Mouse (Mus musculus) CH12.LX (cell line): ENCODE data around the gene Zkscan3. TPM values are rescaled to one million over a fixed set of nuclear protein-coding genes. Genes with fewer than 3 reads are reported as not detected.
A peak's percentile ranks its signal among the peaks of the same experiment; 100 is the strongest.

Source experiments
- DNase-seq: peaks from one replicate; pipeline ENCODE4 v3.0.0-alpha.2; 2013; ENCODE audit errors: extremely low read depth
- H3K27ac ChIP-seq: 2 replicates; pipeline ENCODE4 v1.5.1; 2012; ENCODE audit warnings: low read depth, mild to moderate bottlenecking, control low read depth, moderate library complexity; ENCODE audit not compliant: insufficient read depth
- H3K27me3 ChIP-seq: replicated peaks from 2 replicates; pipeline ENCODE3; 2012; ENCODE audit warnings: inconsistent platforms
- H3K36me3 ChIP-seq, 2 experiments: replicated peaks in 1 of 2; 2 replicates each; pipeline versions ENCODE3 to v1.6.1; 2012; ENCODE audit warnings: inconsistent platforms in 1 of 2, low read length in 1 of 2, mild to moderate bottlenecking in 1 of 2, mixed read lengths in 1 of 2, moderate library complexity in 1 of 2; ENCODE audit not compliant: control insufficient read depth in 1 of 2, insufficient read depth in 1 of 2
- H3K4me1 ChIP-seq, 2 experiments: 2 replicates each; pipeline ENCODE4 v1.6.1; 2012; ENCODE audit warnings: inconsistent platforms in 1 of 2, moderate library complexity in 1 of 2; ENCODE audit not compliant: insufficient read depth in 2 of 2, control insufficient read depth in 1 of 2
- H3K4me2 ChIP-seq: 2 replicates; pipeline ENCODE4 v1.6.1; 2012; ENCODE audit warnings: low read depth, mild to moderate bottlenecking, control low read depth; ENCODE audit not compliant: poor library complexity, insufficient read depth, severe bottlenecking
- H3K4me3 ChIP-seq, 3 experiments: fragments of 150-350 bp in 1 of 3; sonication (generic) in 1 of 3; replicated peaks in 1 of 3; 2 replicates each; pipeline versions ENCODE3 to v1.5.1; 2011 to 2012; ENCODE audit warnings: low read depth in 2 of 3, low read length in 2 of 3, mild to moderate bottlenecking in 2 of 3, moderate library complexity in 2 of 3, control low read depth in 1 of 3, improper control_type of control experiment in 1 of 3, inconsistent platforms in 1 of 3, mixed read lengths in 1 of 3; ENCODE audit not compliant: poor library complexity in 1 of 3
- H3K79me2 ChIP-seq: replicated peaks from 2 replicates; pipeline ENCODE4 v1.6.1; 2012; ENCODE audit warnings: mild to moderate bottlenecking, moderate library complexity; ENCODE audit not compliant: control insufficient read depth, poor library complexity, insufficient read depth, severe bottlenecking; ENCODE audit errors: extremely low read depth
- H3K9ac ChIP-seq: 2 replicates; pipeline ENCODE4 v1.6.1; 2012; ENCODE audit warnings: low read depth, mild to moderate bottlenecking, control low read depth, moderate library complexity; ENCODE audit not compliant: insufficient read depth
- H3K9me3 ChIP-seq: replicated peaks from 2 replicates; pipeline ENCODE3; 2012; ENCODE audit warnings: low read length, inconsistent platforms, mixed read lengths
- BHLHE40 ChIP-seq: IDR thresholded peaks from 2 replicates; pipeline ENCODE4 v1.6.1; 2011; ENCODE audit warnings: mild to moderate bottlenecking, low read depth, low read length, improper control_type of control experiment
- CHD1 ChIP-seq: IDR thresholded peaks from 2 replicates; pipeline ENCODE4 v1.6.1; 2012; ENCODE audit warnings: low read depth, low read length, improper control_type of control experiment, inconsistent platforms
- CHD2 ChIP-seq: IDR thresholded peaks from 2 replicates; pipeline ENCODE4 v1.6.1; 2011; ENCODE audit warnings: low read length, improper control_type of control experiment
- E2F4 ChIP-seq: IDR thresholded peaks from 2 replicates; pipeline ENCODE4 v1.6.1; 2011; ENCODE audit warnings: low read depth, low read length, improper control_type of control experiment; ENCODE audit not compliant: insufficient replicate concordance
- ELF1 ChIP-seq: IDR thresholded peaks from 2 replicates; pipeline ENCODE4 v1.6.1; 2014; ENCODE audit warnings: low read depth, mild to moderate bottlenecking, inconsistent platforms, low read length, improper control_type of control experiment
- ETS1 ChIP-seq: conservative IDR thresholded peaks from 2 replicates; pipeline ENCODE4 v1.6.1; 2012; ENCODE audit warnings: low read depth, mild to moderate bottlenecking, inconsistent platforms, low read length, improper control_type of control experiment, moderate library complexity
- HCFC1 ChIP-seq: IDR thresholded peaks from 2 replicates; pipeline ENCODE4 v1.6.1; 2012; ENCODE audit warnings: low read depth, mild to moderate bottlenecking, inconsistent platforms, low read length, improper control_type of control experiment
- IRF4 ChIP-seq: IDR thresholded peaks from 2 replicates; pipeline ENCODE4 v1.6.1; 2014; ENCODE audit warnings: low read depth, mild to moderate bottlenecking, inconsistent platforms, low read length, improper control_type of control experiment
- JUN ChIP-seq: IDR thresholded peaks from 2 replicates; pipeline ENCODE4 v1.6.1; 2011; ENCODE audit warnings: low read depth, mild to moderate bottlenecking, low read length, improper control_type of control experiment, moderate library complexity; ENCODE audit not compliant: insufficient read depth
- KAT2A ChIP-seq: IDR thresholded peaks from 2 replicates; pipeline ENCODE4 v1.6.1; 2012; ENCODE audit warnings: low read length, improper control_type of control experiment, inconsistent platforms; ENCODE audit not compliant: insufficient replicate concordance
- MAFK ChIP-seq: IDR thresholded peaks from 2 replicates; pipeline ENCODE4 v1.6.1; 2011; ENCODE audit warnings: low read length, improper control_type of control experiment; ENCODE audit not compliant: insufficient replicate concordance
- MAX ChIP-seq: IDR thresholded peaks from 2 replicates; pipeline ENCODE4 v1.6.1; 2011; ENCODE audit warnings: low read length, improper control_type of control experiment
- MEF2A ChIP-seq: IDR thresholded peaks from 2 replicates; pipeline ENCODE4 v1.6.1; 2014; ENCODE audit warnings: low read depth, mild to moderate bottlenecking, inconsistent platforms, low read length, improper control_type of control experiment, borderline replicate concordance
- MYC ChIP-seq: IDR thresholded peaks from 2 replicates; pipeline ENCODE4 v1.6.1; 2011; ENCODE audit warnings: low read depth, mild to moderate bottlenecking, improper control_type of control experiment, low read length
- RAD21 ChIP-seq: IDR thresholded peaks from 2 replicates; pipeline ENCODE4 v1.6.1; 2011; ENCODE audit warnings: low read depth, mild to moderate bottlenecking, low read length, improper control_type of control experiment, moderate library complexity
- SIN3A ChIP-seq: IDR thresholded peaks from 2 replicates; pipeline ENCODE4 v1.6.1; 2012; ENCODE audit warnings: low read length, improper control_type of control experiment, inconsistent platforms
- SMC3 ChIP-seq: IDR thresholded peaks from 2 replicates; pipeline ENCODE4 v1.6.1; 2011; ENCODE audit warnings: low read depth, low read length, improper control_type of control experiment
- TBP ChIP-seq: conservative IDR thresholded peaks from 2 replicates; pipeline ENCODE4 v1.6.1; 2011; ENCODE audit warnings: low read depth, low read length, improper control_type of control experiment
- TCF12 ChIP-seq: IDR thresholded peaks from 2 replicates; pipeline ENCODE4 v1.6.1; 2014; ENCODE audit warnings: low read depth, mild to moderate bottlenecking, inconsistent platforms, low read length, improper control_type of control experiment
- USF1 ChIP-seq: IDR thresholded peaks from 2 replicates; pipeline ENCODE4 v1.6.1; 2014; ENCODE audit warnings: low read depth, mild to moderate bottlenecking, inconsistent platforms, low read length, improper control_type of control experiment
- USF2 ChIP-seq: conservative IDR thresholded peaks from 2 replicates; pipeline ENCODE4 v1.6.1; 2011; ENCODE audit warnings: low read depth, low read length, improper control_type of control experiment
- ZKSCAN1 ChIP-seq: IDR thresholded peaks from 2 replicates; pipeline ENCODE4 v1.6.1; 2012; ENCODE audit warnings: low read depth, inconsistent platforms, low read length, improper control_type of control experiment, borderline replicate concordance
- ZMIZ1 ChIP-seq: IDR thresholded peaks from 2 replicates; pipeline ENCODE4 v1.6.1; 2012; ENCODE audit warnings: low read depth, mild to moderate bottlenecking, inconsistent platforms, low read length, improper control_type of control experiment
- ZNF384 ChIP-seq: IDR thresholded peaks from 2 replicates; pipeline ENCODE4 v1.6.1; 2012; ENCODE audit warnings: low read depth, low read length, improper control_type of control experiment, inconsistent platforms
- dilution Hi-C: fragments of 300-500 bp; cut with MboI; formaldehyde crosslinking; loops from 2 replicates; pipeline ENCODE4 v1.14.3; 2020; ENCODE audit warnings: low sequenced_read_pairs; ENCODE audit not compliant: extremely low pct_unique_long_range_greater_than_20kb, extremely low pct_ligation_motif_present
- in situ Hi-C: fragments of 300-500 bp; cut with MboI; formaldehyde crosslinking; loops from 3 replicates; pipeline ENCODE4 v1.14.3; 2019; ENCODE audit warnings: low sequenced_read_pairs, low pct_ligation_motif_present, low pct_unique_long_range_greater_than_20kb, mixed read lengths
- polyA plus RNA-seq: library from polyadenylated mRNA; unstranded; fragments of >175 nt; gene quantifications from 2 replicates; pipeline ENCODE4 v1.2.1, GENCODE M21; 2012; ENCODE audit warnings: low read depth; ENCODE audit not compliant: insufficient read length
- total RNA-seq, 2 experiments: library from RNA; depleted of rRNA; stranded (reverse); fragments of 300-350 nt in 1 of 2; fragments of >200 nt in 1 of 2; gene quantifications; 2 replicates each; pipeline ENCODE4 v1.2.3; 2012 to 2014

Zkscan3 gene
- total and polyA plus RNA-seq, 3 experiments: 19.1 to 32.7 (median 20.9) TPM

GRCm38 (mm10) chr13:21417298-21418010 is 14.9 kb upstream of the Zkscan3 start:
- H3K79me2 ChIP-seq: no peaks in the 10 kb centered on the region
- DNase-seq: no peak
- TF ChIP-seq SMC3: no peak
- no peak for TF ChIP-seq CHD2
- TF ChIP-seq HCFC1: no peak
- no peak for TF ChIP-seq MEF2A
- TF ChIP-seq CHD1: no peak
- no peak for TF ChIP-seq IRF4
- TF ChIP-seq KAT2A: no peak
- no peak for TF ChIP-seq BHLHE40
- dilution Hi-C loops (no loop called here), in situ Hi-C loops (loop anchor here (25.0 kb wide), 1 partner anchor 595 kb away; the partner anchor contains the start of gene Prss16)
- no peaks in the 10 kb centered on the region for H3K9me3 ChIP-seq
- H3K4me3 ChIP-seq: no peak overlapping the region
- peaks cover 5 to 15% of the 10 kb centered on the region in 2 experiments for H3K4me1 ChIP-seq
- H3K27ac ChIP-seq: no peak overlapping the region
- H3K4me2 ChIP-seq: no peak overlapping the region
- H3K36me3 ChIP-seq: peaks cover 0 to 2% of the 10 kb centered on the region in 2 experiments
- no peak overlapping the region for H3K9ac ChIP-seq
- no peaks in the 10 kb centered on the region for H3K27me3 ChIP-seq

- H3K79me2 ChIP-seq: no peaks in the 10 kb centered on the region
- H3K27me3 ChIP-seq: no peaks in the 10 kb centered on the region
- H3K4me1 ChIP-seq: peaks cover 5 to 15% of the 10 kb centered on the region in 2 experiments
- in situ Hi-C loops: loop anchor here (25.0 kb wide), 1 partner anchor 597 kb away; the partner anchor contains the start of gene Prss16
- no peak overlapping the region for H3K27ac ChIP-seq
- dilution Hi-C loops: no loop called here
- no peak overlapping the region for H3K4me3 ChIP-seq
- peak overlapping the region; percentile 73; the same call in 1 of the 2 replicates for H3K4me2 ChIP-seq
- H3K9me3 ChIP-seq: no peaks in the 10 kb centered on the region
- TF ChIP-seq ZNF384 (peak; percentile 85), TCF12 (no peak)
- peaks cover 0 to 2% of the 10 kb centered on the region in 2 experiments for H3K36me3 ChIP-seq
- no peak for DNase-seq
- peak overlapping the region; percentile 30; the same call in 1 of the 2 replicates for H3K9ac ChIP-seq
Observed at GRCm38 (mm10) chr13:21415750-21416149, 13.2 kb upstream of the Zkscan3 start.

DNA sequence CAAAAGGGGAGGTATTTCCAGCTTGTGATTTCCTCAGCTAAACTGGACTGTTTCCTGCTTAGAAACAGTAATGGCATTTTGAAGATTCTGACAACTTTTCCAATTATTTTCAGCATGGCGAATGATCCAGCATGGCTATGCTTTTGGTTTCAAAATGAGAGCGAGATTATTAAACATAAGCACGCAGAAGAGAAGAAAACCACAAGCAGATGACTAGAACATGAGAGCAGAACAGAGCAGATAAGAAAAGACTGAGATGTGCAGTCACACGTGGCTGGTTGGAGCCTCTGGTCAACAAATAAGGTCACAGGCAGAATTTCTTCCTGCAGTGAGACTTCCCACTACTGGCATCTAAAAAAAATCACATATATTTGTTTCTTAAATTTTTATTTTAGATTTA is 12.7 kb upstream of the Zkscan3 start:
- in situ Hi-C loops: loop anchor here (25.0 kb wide), 1 partner anchor 597 kb away; the partner anchor contains the start of gene Prss16
- peak overlapping the region; percentile 73 for H3K4me2 ChIP-seq
- H3K27ac ChIP-seq: no peak overlapping the region
- peak overlapping the region; percentile 30; the same call in 1 of the 2 replicates for H3K9ac ChIP-seq
- H3K36me3 ChIP-seq: peaks cover 0 to 2% of the 10 kb centered on the region in 2 experiments
- peak; percentile 36 for DNase-seq
- H3K27me3 ChIP-seq: no peaks in the 10 kb centered on the region
- H3K79me2 ChIP-seq: no peaks in the 10 kb centered on the region
- no peak overlapping the region for H3K4me3 ChIP-seq
- peaks cover 5 to 15% of the 10 kb centered on the region in 2 experiments for H3K4me1 ChIP-seq
- no peaks in the 10 kb centered on the region for H3K9me3 ChIP-seq
- dilution Hi-C loops: no loop called here
- TF ChIP-seq ZMIZ1 (no peak), ZKSCAN1 (no peak), USF2 (no peak), HCFC1 (no peak), ELF1 (no peak), CHD2 (no peak), E2F4 (no peak), SIN3A (no peak), ETS1 (no peak), JUN (no peak), BHLHE40 (0 out of 2 replicates have a peak, but pooled peaks have one; percentile 40), USF1 (no peak), MAFK (no peak), TBP (no peak), MYC (peak; percentile 76), MAX (peak; percentile 24; the same call in 1 of the 2 replicates), ZNF384 (no peak), RAD21 (no peak)
- TF ChIP-seq, all 38 proteins: peak for 3
